Mouse (Mus musculus) hindbrain, embryonic 14.5 days (tissue): ENCODE measurements around the gene Wnt3a. TPM values are rescaled to one million over a fixed set of nuclear protein-coding genes. Genes with fewer than 3 reads are reported as not detected.

ENCODE experiments used
- ATAC-seq: fragments of 200-750 bp; cut with Nextera tagmentation; 2 replicates; pipeline ENCODE4 v1.8.0; 2017; ENCODE audit warnings: moderate number of reproducible peaks, mild to moderate bottlenecking, moderate TSS enrichment, moderate library complexity; ENCODE audit not compliant: low FRiP score
- DNase-seq: peaks from one replicate; pipeline ENCODE4 v3.0.0-alpha.2; 2015; ENCODE audit warnings: low spot score
- H3K27ac ChIP-seq: fragments of 300-500 bp; sonication (generic); 2 replicates; pipeline ENCODE4 v1.5.1; 2014; ENCODE audit warnings: mild to moderate bottlenecking, moderate library complexity
- H3K27me3 ChIP-seq: fragments of 300-500 bp; sonication (generic); 2 replicates; pipeline ENCODE4 v1.6.1; 2014; ENCODE audit warnings: mild to moderate bottlenecking, low read length, mixed read lengths; ENCODE audit not compliant: control insufficient read depth, insufficient read depth
- H3K36me3 ChIP-seq: fragments of 300-500 bp; sonication (generic); replicated peaks from 2 replicates; pipeline ENCODE4 v1.6.1; 2014; ENCODE audit not compliant: control insufficient read depth, insufficient read depth
- H3K4me1 ChIP-seq: fragments of 300-500 bp; sonication (generic); replicated peaks from 2 replicates; pipeline ENCODE4 v1.6.1; 2014; ENCODE audit warnings: antibody characterized with exemption, low read length, mixed read lengths; ENCODE audit not compliant: control insufficient read depth, insufficient read depth
- H3K4me2 ChIP-seq: fragments of 300-500 bp; sonication (generic); replicated peaks from 2 replicates; pipeline ENCODE4 v1.6.1; 2014; ENCODE audit warnings: mild to moderate bottlenecking, moderate library complexity
- H3K4me3 ChIP-seq: fragments of 300-500 bp; sonication (generic); replicated peaks from 2 replicates; pipeline ENCODE4 v1.5.1; 2014; ENCODE audit warnings: mild to moderate bottlenecking, low read length
- H3K9ac ChIP-seq: fragments of 300-500 bp; sonication (generic); 2 replicates; pipeline ENCODE4 v1.6.1; 2014
- H3K9me3 ChIP-seq: fragments of 300-500 bp; sonication (generic); 2 replicates; pipeline ENCODE4 v1.6.1; 2016; ENCODE audit warnings: low read length; ENCODE audit not compliant: control insufficient read depth
- WGBS: fragments of 180-500 bp; shearing (Covaris S2); extraction: QIAGEN DNeasy Blood & Tissue Kit; methylation state at CpG from one replicate; pipeline ENCODE4 v1.1.7; 2014; 5-methylcytosine and 5-hydroxymethylcytosine counted together
- polyA plus RNA-seq: library from polyadenylated mRNA; unstranded; fragments of >200 nt; fragmentation: Nextera tagmentation; extraction: Ambion mirVana; gene quantifications from 2 replicates; pipeline ENCODE4 v1.2.1, GENCODE M21; 2014

Gene Wnt3a
- polyA plus RNA-seq, 1 experiment from 2014 or later = 0.43 TPM

GRCm38 (mm10) chr11:59309976-59310375, 19.4 kb upstream of the Wnt3a start:
- Histone ChIP-seq H3K9me3 (no peaks in the 10 kb centered on the region), H3K4me3 (no peak overlapping the region), H3K9ac (no peak overlapping the region), H3K27ac (peak overlapping the region; percentile 62; the same call in 1 of the 2 replicates), H3K27me3 (peaks cover 47% of the 10 kb centered on the region), H3K4me2 (no peak overlapping the region), H3K4me1 (peaks cover 29% of the 10 kb centered on the region; the same call in 1 of the 2 replicates), H3K36me3 (no peaks in the 10 kb centered on the region)
- DNase-seq (peak; percentile 44), ATAC-seq (no peak)
- 36% methylated on average over 8 of the region's 8 CpGs for WGBS

- Histone ChIP-seq H3K36me3 (no peaks in the 10 kb centered on the region), H3K9ac (no peak overlapping the region), H3K4me2 (peak overlapping the region; percentile 86), H3K27ac (peak overlapping the region; percentile 62; the same call in 1 of the 2 replicates), H3K4me3 (0 out of 2 replicates have a peak overlapping the region, but pooled peaks have one; percentile 58), H3K9me3 (no peaks in the 10 kb centered on the region), H3K27me3 (peaks cover 54% of the 10 kb centered on the region), H3K4me1 (peaks cover 29% of the 10 kb centered on the region; the same call in 1 of the 2 replicates)
- no peak for DNase-seq
- WGBS = 9% methylated on average over 12 of the region's 12 CpGs
- peak; percentile 28; the same call in 1 of the 2 replicates for ATAC-seq
Observed at GRCm38 (mm10) chr11:59309106-59309805, 18.7 kb upstream of the Wnt3a start.

GRCm38 (mm10) chr11:59308625-59309024, 18.1 kb upstream of the Wnt3a start:
- no peaks in the 10 kb centered on the region for H3K36me3 ChIP-seq
- H3K4me1 ChIP-seq = peaks cover 27% of the 10 kb centered on the region; the same call in 1 of the 2 replicates
- H3K9ac ChIP-seq = no peak overlapping the region
- 41% methylated on average over 6 of the region's 6 CpGs for WGBS
- ATAC-seq = no peak
- DNase-seq = no peak
- H3K4me3 ChIP-seq = peak overlapping the region; percentile 58; the same call in 1 of the 2 replicates
- no peaks in the 10 kb centered on the region for H3K9me3 ChIP-seq
- 0 out of 2 replicates have a peak overlapping the region, but pooled peaks have one; percentile 26 for H3K27ac ChIP-seq
- peaks cover 60% of the 10 kb centered on the region for H3K27me3 ChIP-seq
- H3K4me2 ChIP-seq = peak overlapping the region; percentile 86

GRCm38 (mm10) chr11:59308164-59308542, 17.6 kb upstream of the Wnt3a start:
- DNase-seq (no peak), ATAC-seq (no peak)
- Histone ChIP-seq H3K4me3 (peak overlapping the region; percentile 58; the same call in 1 of the 2 replicates), H3K36me3 (no peaks in the 10 kb centered on the region), H3K9me3 (no peaks in the 10 kb centered on the region), H3K4me2 (peak overlapping the region; percentile 86), H3K4me1 (peaks cover 23% of the 10 kb centered on the region; the same call in 1 of the 2 replicates), H3K9ac (no peak overlapping the region), H3K27me3 (peaks cover 62% of the 10 kb centered on the region), H3K27ac (no peak overlapping the region)
- 24% methylated on average over 12 of the region's 12 CpGs for WGBS

GRCm38 (mm10) chr11:59307422-59308163, 17.0 kb upstream of the Wnt3a start:
- H3K9ac ChIP-seq = peak overlapping the region; percentile 64; the same call in 1 of the 2 replicates
- H3K4me1 ChIP-seq = peaks cover 19% of the 10 kb centered on the region; the same call in 1 of the 2 replicates
- H3K27me3 ChIP-seq = peaks cover 62% of the 10 kb centered on the region
- H3K4me3 ChIP-seq = peak overlapping the region; percentile 58
- 1% methylated on average over 44 of the region's 45 CpGs for WGBS
- peak; percentile 22; the same call in 1 of the 2 replicates for ATAC-seq
- DNase-seq = peak; percentile 70
- peak overlapping the region; percentile 86 for H3K4me2 ChIP-seq
- no peaks in the 10 kb centered on the region for H3K36me3 ChIP-seq
- no peaks in the 10 kb centered on the region for H3K9me3 ChIP-seq
- H3K27ac ChIP-seq = no peak overlapping the region

GRCm38 (mm10) chr11:59306461-59307421, 16.2 kb upstream of the Wnt3a start, which contains the start of gene Wnt9a:
Wnt9a (plus strand) TSS chr11:59306928.
- H3K27ac ChIP-seq = no peak within 1 kb of the TSS
- peak within 1 kb of the TSS; percentile 64 for H3K9ac ChIP-seq
- no peaks in the 10 kb centered on the region for H3K9me3 ChIP-seq
- 0 out of 2 replicates have a peak, but pooled peaks have one; percentile 28 for ATAC-seq
- H3K36me3 ChIP-seq = no peaks in the 10 kb centered on the region
- DNase-seq = peak; percentile 49
- peaks cover 17% of the 10 kb centered on the region; the same call in 1 of the 2 replicates for H3K4me1 ChIP-seq
- H3K4me3 ChIP-seq = peak within 1 kb of the TSS; percentile 58
- WGBS = under 1% methylated on average over 89 of the region's 128 CpGs
- peak within 1 kb of the TSS; percentile 86 for H3K4me2 ChIP-seq
- H3K27me3 ChIP-seq = peaks cover 62% of the 10 kb centered on the region

- WGBS = 4% methylated on average over 10 of the region's 10 CpGs
- peak overlapping the region; percentile 86 for H3K4me2 ChIP-seq
Observed at GRCm38 (mm10) chr11:59305821-59306215, 15.3 kb upstream of the Wnt3a start.

GRCm38 (mm10) chr11:59305008-59305820, 14.7 kb upstream of the Wnt3a start:
- Histone ChIP-seq H3K36me3 (no peaks in the 10 kb centered on the region), H3K9me3 (no peaks in the 10 kb centered on the region), H3K27ac (no peak overlapping the region), H3K27me3 (peaks cover 66% of the 10 kb centered on the region), H3K9ac (no peak overlapping the region), H3K4me3 (no peak overlapping the region), H3K4me2 (no peak overlapping the region), H3K4me1 (peaks cover 17% of the 10 kb centered on the region; the same call in 1 of the 2 replicates)
- ATAC-seq (no peak), DNase-seq (no peak)
- 42% methylated on average over 22 of the region's 22 CpGs for WGBS

More at GRCm38 (mm10) chr11:59305821-59306215, 15.3 kb upstream of the Wnt3a start:
- peak overlapping the region; percentile 58; the same call in 1 of the 2 replicates for H3K4me3 ChIP-seq
- H3K27me3 ChIP-seq = peaks cover 62% of the 10 kb centered on the region
- H3K36me3 ChIP-seq = no peaks in the 10 kb centered on the region
- H3K9me3 ChIP-seq = no peaks in the 10 kb centered on the region
- no peak for DNase-seq
- H3K4me1 ChIP-seq = peaks cover 17% of the 10 kb centered on the region; the same call in 1 of the 2 replicates
- no peak for ATAC-seq
- no peak overlapping the region for H3K9ac ChIP-seq
- H3K27ac ChIP-seq = no peak overlapping the region
